Mouse (Mus musculus) gastrocnemius, adult 8-10 months (tissue): Measurements from ENCODE around the gene Sema5b. TPM values are rescaled to one million over a fixed set of nuclear protein-coding genes. Genes with fewer than 3 reads are reported as not detected.

Experiments used
- DNase-seq, 2 experiments: peaks; one replicate each; pipeline ENCODE4 v3.0.0; 2022; ENCODE audit warnings: low spot score in 2 of 2
- total RNA-seq, 4 experiments: library from RNA; stranded (reverse); gene quantifications; 2 replicates each; pipeline ENCODE4 v1.2.4; 2022

The Sema5b gene
- under 1 TPM in 3 of 4 experiments, not detected in 1; 0.05 to 0.13 (median 0.07) TPM for total RNA-seq

DNA sequence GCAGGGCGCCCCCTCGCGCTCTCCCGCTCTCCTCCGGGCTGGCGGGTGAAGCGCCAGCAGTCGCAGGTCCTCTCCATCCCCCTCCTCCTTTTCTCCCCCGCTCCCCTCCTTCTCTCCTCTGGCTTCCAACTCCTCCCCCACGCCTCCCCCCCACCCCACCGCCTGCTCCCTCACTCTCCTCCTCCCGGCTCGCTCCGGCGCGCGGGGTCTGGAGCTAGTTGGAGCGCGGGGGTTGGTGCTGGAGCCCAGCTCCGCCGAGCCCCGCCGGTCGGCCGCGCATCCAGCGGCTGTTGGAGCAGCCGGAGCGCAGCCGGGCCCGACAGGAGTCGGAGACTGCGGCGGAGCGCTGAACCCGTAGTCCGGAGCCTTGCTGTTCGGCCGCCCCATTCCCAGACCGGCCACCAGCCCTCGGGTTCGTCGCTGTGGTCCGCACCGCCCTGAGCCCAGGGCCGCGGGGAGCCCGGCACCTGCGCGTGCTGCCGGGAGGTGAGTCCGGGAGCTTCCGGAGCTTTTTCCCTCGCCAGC lies at the start of gene Sema5b:
Gene Sema5b, plus strand, starts transcription at position 29 of the 525 bp plus-strand sequence.
- no peak for DNase-seq

DNA sequence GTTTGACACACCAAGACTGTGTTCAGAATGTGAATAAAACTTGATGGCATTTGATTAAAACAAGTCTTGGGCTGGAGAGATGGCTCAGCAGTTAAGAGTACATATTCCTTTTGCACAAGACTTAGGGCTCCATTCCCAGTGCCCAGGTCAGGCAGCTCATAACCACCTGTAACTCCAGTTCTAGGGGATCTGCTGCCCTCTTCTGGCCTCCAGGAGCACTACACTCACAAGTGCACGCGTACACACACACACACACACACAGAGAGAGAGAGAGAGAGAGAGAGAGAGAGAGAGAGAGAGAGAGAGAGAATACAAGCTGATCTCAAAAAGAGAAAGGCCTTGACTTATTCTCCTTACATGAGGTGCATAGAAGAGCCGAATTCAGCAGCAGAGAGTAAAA lies 40.6 kb upstream of the Sema5b start:
- no peak for DNase-seq

DNA sequence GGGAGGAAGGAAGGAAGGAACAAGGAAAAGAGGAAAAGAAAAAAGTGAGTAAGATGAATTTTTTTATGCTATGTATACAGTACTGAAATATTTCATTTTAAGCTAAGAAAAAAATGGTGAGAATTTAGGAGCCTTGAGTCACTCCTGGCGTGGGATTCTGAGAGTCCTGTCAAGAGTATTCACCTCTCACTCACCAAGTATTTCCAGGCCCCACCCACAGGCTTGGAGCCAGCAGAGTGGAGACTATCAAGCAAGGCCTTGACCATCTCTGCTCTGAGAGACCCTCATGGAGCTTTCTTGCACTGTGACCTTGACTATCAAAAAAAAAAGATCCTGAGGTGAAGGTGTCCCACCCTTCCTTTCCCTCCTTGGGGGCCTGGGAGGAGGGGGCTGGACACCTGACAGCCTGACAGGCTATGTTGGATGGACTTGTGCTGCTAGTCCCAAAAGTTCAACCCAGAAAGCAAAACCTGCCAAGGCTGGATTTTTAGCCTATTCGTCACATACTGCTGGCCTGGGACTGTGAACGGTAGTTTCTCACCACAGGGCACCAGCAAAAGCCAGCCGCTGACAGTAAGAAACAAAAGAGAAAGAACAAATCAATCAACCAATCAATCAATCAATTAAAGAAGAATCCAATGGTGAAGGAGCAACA lies 39.7 kb upstream of the Sema5b start:
- DNase-seq = no peak

- DNase-seq = no peak
These were observed 38.5 kb upstream of the Sema5b start for GRCm38 (mm10) chr16:35502456-35502855.

DNA sequence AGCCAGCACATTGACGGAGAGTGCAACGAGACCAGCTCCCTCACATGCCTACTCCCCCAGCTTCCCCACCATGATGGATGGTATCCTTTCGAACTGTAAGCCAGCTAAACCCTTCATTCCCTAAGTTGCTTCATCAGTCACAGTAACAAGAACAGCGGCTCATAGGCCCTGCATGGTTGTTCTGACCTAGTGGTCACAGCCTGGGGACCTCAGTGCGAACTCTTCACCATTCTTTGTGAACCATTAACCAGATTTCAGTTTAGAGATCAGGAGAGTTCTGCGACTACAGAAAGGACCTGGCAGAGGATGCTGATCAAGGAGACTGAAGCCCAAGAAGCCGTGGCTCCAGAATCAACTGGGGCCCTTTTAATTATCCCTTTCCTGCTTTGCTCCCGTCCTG lies 36.7 kb upstream of the Sema5b start:
- DNase-seq = no peak

GRCm38 (mm10) chr16:35505786-35506185 lies 35.2 kb upstream of the Sema5b start:
- DNase-seq = no peak

DNA sequence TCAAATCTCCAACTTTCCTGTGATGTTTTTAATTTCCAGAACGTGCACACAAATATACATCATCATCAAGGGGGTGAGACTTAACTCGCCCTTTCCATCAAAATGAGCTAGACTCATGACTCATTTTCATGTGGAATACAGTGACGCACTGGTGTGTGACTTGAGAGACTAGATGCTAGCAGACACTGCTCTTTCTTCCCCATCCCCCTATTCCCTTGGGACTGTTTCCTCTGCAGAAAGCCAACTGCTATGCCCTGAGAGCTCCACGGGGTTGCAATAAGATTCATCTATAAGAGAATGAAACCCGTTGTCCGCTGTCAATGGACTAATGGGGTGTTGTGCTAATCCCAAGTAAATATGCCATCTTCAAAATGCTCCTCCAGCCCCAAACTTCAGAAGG lies 32.4 kb upstream of the Sema5b start:
- DNase-seq = no peak

DNA sequence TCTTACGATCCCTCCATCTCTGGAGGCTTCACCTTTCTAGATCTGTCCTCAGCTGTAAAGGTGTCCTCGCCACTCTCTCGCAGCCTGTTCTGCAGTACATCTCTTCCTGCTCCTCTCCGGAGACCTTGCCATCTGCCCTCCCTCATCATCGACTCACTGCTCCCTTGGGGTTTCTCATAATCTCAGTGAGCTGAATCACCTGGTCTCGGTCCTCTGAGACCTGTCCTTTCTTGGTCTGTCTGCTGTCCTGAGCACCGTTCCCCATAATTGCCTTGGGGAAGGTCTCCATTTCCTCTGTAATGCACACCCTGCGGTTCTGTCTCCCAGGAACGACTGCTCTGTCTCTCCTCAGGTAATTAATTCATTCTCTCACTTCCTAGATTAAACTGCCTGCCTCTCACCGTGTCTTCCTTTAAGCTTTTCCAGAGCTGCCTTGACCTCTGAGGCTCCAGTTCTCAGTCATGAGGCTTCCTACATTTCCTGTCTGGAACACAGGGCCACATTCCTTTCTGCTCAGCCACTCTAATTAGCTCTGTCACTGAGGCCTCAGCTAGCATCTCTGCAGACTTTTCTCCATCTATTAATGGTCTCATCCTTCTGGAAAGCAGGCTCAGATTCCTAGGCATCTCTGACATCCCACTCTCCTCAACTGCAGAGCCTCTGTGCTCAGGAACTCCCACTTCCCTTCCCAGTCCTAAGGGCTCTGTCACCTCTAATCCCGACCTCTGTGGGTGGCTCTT lies 31.4 kb upstream of the Sema5b start:
- DNase-seq = no peak

- no peak for DNase-seq
These were observed 24.9 kb upstream of the Sema5b start for GRCm38 (mm10) chr16:35515977-35516612.

- no peak for DNase-seq
These were observed 22.7 kb upstream of the Sema5b start for GRCm38 (mm10) chr16:35517976-35518951.

DNA sequence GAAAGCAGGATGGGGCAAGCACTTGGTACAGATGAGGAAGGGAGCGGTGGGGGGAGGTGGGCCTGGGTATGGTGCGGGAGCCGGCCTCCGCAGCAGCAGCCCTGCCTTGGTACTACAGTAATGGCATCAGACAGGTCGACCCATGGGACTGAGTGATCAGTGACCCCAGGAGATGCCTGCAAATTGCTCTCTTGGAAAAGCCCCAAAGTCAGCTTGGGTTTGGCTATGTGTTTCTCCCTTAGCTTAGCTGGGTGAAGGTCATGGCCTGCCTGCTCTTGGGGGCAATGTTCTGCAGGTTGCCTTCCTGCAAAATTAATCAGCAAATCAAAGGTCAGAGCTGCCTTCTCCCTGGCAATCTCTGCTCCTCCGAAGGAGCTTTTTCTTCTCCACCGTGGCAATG lies 21.7 kb upstream of the Sema5b start:
- DNase-seq = no peak

DNA sequence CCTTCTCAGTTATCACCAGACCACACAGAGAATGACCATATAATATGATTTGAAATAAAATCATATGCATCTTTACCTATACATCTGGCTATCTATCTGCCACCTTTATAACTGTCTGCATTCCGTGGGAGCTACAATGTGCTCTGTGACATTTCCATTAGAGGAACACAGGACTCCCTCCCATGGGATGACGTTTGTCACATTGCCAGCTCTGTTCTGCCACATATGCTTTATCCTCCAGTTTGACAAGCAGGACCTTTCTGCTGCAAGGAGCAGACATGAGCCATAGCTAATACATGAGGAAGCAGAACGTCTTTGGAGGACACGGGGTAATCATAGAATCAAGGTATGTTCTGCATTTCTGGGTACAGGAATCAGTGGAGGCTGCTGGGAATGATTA lies 16.7 kb upstream of the Sema5b start:
- no peak for DNase-seq

DNA sequence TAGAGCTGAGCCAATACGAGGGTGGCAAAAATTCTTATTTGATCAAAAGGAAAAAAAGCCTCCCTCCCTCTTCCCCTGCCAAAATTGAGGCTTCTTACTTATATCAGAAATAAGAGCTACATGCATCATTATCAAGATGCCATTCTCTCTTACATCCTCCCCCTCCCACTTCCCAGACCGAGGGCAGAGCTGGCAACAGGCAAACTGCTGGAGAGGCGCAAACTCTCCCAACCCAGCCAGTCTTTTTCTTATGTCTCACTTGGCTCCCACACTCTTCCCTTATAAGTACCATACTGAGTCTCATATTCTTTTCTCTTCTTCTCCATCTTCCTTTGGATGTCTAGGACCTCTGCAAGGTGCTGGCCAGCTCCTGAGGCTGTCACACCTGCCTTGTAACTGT lies 6.3 kb upstream of the Sema5b start:
- DNase-seq = no peak

GRCm38 (mm10) chr16:35537651-35538050 lies 3.3 kb upstream of the Sema5b start:
- DNase-seq = no peak

DNA sequence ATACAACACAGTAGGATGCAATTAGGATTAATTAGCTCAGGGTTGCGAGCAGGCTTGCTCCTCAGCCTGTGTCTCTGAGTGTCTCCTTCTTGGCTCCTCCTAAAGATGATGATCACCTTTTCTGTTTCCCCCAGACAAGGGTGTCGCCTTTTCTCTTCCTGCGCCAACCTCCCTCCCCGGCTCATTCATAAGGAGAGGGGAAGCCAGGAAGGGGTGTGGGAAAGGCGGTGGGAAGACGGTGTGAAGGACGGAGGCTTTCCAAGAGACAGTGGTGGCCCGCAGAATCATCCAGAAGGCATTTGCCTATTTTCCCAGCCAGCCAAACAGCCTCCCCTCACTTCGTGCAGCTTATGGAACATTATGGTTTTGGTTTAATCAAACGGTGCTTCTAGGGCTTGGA lies 1.9 kb upstream of the Sema5b start:
- no peak for DNase-seq

DNA sequence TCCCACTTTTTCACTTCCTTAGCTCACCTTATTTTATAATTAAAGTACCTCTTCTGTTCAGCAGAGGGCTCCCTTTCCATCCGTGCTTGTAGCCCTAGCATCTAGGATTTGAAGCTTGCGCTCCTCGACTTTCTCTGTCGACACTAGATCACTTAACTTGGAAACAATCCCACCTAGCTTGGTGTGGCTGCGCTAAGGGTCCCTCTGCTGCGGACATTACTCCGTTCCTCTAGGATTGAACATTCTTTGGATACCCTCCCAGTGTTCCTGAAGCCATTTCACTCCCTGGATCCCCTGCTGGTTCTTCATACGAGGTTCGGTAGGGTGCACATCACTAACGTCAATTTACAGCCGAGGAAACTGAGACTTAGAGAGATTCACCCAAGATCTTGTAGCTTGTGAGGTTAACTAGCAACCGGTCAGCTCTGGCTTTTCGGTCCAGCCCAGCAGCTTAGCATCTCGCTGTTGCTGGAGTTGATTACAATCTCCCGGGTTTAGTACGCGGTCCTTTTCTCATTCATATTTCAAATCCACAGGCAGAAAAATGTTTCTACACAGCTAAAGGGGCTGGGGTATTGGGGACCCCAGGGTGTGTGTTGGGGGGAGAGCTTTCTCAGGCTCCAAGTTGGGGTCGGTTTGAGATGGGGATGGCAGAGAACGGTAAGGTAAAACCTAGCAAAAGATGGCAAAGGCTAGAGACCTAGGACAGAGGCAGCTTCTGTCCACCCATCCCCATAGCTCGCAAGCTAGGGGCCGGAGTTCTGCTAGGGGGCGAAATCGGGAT lies 420 bp upstream of the Sema5b start:
- DNase-seq = no peak

GRCm38 (mm10) chr16:35541661-35542420 lies 896 bp downstream of the Sema5b start:
- DNase-seq = no peak

DNA sequence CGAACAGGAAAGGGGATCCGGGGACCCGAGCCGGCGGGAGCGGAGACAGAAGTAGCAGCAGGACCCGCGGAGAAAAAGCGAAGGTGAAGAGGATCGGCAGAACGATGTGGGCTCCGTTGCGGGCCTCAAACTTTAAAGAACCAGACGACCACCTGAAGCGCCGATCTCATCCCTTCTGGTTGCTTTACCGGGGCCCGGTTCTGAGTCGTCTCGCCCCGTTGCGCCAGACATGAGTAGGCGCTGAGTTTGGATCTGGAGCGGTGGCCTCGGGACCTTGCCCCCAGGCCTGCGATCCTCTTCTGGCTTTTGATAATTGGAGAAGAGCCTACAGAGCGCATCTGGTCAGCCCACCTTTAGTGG lies 1.5 kb downstream of the Sema5b start:
- DNase-seq = no peak

DNA sequence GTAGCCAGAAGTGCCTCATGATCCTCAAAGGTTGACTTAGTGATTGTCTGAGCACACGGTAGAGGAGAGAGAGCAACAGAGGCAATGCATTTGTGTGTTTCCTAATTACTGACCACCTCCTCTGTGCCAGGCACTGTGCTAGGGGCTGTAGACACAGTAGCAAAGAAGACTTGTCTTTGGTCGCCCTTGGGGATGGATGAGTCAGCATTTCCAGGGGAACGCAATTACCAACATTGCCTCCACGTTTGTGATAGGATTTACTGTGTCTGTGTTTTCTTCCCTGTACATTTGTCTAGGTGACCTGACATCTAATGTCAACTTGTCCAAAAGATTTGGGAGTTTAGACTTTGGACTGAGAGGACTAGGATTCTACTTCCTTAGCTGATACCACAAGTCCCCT lies 4.8 kb downstream of the Sema5b start:
- no peak for DNase-seq

DNA sequence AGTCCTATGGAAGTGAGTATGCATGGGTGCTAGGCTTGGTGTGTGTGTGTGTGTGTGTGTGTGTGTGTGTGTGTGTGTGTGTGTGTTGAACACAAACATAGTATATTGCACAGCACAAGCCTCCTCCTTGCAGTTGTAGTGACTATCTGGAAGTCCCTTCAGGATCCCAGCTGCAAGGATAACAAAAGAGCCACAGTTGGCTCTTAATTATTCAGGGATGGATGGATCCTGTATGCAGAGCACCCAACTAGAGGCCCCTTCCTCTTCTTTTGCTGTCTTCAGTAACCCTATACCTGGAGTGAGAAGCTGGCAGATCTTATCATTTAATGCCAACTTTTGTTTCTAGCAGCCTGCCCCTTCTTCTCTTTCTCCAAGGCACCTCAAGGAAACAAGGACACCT lies 7.0 kb downstream of the Sema5b start:
- DNase-seq = no peak
